ENCODE assay signal across 8 mouse cellular contexts in the genomic region with DNA sequence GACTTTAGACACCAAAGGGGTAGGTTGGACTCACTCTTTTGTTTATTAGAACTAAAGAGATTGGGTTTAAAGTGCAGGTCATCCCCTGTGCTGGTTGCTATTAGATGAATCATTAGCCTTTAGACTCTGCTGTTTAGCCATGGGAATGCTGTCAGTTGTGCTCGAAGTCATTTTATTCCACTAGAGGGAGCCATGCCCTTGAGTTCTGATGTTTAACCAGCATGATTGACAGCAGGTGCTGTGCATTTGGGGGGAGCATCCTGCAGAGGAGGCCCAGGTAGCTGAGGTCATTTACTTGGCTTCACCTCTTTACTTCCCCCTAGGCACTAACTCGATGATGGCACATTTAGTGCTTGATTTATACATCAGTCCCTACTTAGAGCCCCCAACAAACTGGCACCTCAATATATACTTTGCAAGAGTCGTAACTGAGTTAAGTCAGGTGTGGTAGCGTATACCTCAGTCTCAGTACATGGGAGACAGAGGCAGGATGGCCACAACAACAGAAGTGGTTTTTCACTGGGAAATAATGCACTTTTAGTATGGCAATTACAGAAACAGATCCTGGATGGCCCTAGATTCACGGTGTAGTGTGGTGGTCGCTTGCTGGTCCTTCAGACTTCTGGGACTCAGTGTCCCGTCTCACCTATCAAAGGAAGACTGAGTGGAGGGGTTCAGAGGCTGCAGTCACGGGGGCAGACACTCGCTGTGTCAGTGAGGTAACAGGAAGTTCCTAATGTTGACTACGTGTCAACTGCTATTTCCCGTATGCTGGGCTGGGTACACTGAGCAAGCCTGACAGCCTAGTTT. TPM values are rescaled to one million over a fixed set of nuclear protein-coding genes. Genes with fewer than 3 reads are reported as not detected.
DNase-seq lines count a peak whose midpoint lies in the region; ATAC-seq lines count a peak whose summit lies in the region.

No protein-coding gene starts in this region.

- no peak overlapping the region for H3K4me3 ChIP-seq in neural tube, embryonic 12.5 days
- no peak overlapping the region for H3K4me3 ChIP-seq in neural tube, embryonic 15.5 days (replicated peaks)
- H3K4me3 ChIP-seq in hindbrain, embryonic 16.5 days (ENCODE audit: low read length): no peak overlapping the region

- no peak overlapping the region for H3K27ac ChIP-seq in neural tube, embryonic 12.5 days
- no peak overlapping the region for H3K27ac ChIP-seq in neural tube, embryonic 15.5 days (replicated peaks)
- H3K27ac ChIP-seq in hindbrain, embryonic 16.5 days (ENCODE audit: low read depth, low read length): no peak overlapping the region

- H3K27me3 ChIP-seq in neural tube, embryonic 12.5 days (replicated peaks): no peaks in the 10 kb centered on the region
- H3K27me3 ChIP-seq in neural tube, embryonic 15.5 days (replicated peaks): no peaks in the 10 kb centered on the region
- H3K27me3 ChIP-seq in hindbrain, embryonic 16.5 days (replicated peaks; ENCODE audit: control insufficient read depth, insufficient read depth, low read length): no peaks in the 10 kb centered on the region

- no peaks in the 10 kb centered on the region for H3K4me1 ChIP-seq in neural tube, embryonic 12.5 days
- no peaks in the 10 kb centered on the region for H3K4me1 ChIP-seq in neural tube, embryonic 15.5 days
- no peaks in the 10 kb centered on the region for H3K4me1 ChIP-seq in hindbrain, embryonic 16.5 days (ENCODE audit: control insufficient read depth, insufficient read depth, low read depth, low read length)

- WGBS in neural tube, embryonic 12.5 days: 76% methylated on average over 11 of the region's 11 CpGs
- 73% methylated on average over 11 of the region's 11 CpGs for WGBS in neural tube, embryonic 15.5 days
- 77% methylated on average over 11 of the region's 11 CpGs for WGBS in hindbrain, embryonic 16.5 days

- peaks cover 24% of the 10 kb centered on the region for H3K36me3 ChIP-seq in neural tube, embryonic 12.5 days
- peaks cover 23% of the 10 kb centered on the region for H3K36me3 ChIP-seq in neural tube, embryonic 15.5 days
- peaks cover 7% of the 10 kb centered on the region for H3K36me3 ChIP-seq in hindbrain, embryonic 16.5 days (ENCODE audit: control insufficient read depth, insufficient read depth, low read length)

- DNase-seq in WW6 (ENCODE audit: low read depth, low spot score): peak; percentile 56
- DNase-seq in embryo, embryonic 10.5 days (ENCODE audit: low spot score): peak; percentile 84
- DNase-seq in layer of hippocampus, postnatal 10 days (ENCODE audit: low spot score in 2 of 2): peak; percentile 42 to 50
- peak; percentile 52 for DNase-seq in thymus, postnatal 14 days

- no peak overlapping the region for H3K9ac ChIP-seq in neural tube, embryonic 12.5 days
- H3K9ac ChIP-seq in neural tube, embryonic 15.5 days (replicated peaks): no peak overlapping the region
- H3K9ac ChIP-seq in hindbrain, embryonic 16.5 days (ENCODE audit: low read depth, low read length): no peak overlapping the region

- ATAC-seq in neural tube, embryonic 12.5 days (ENCODE audit: low FRiP score, low read depth): peak; percentile 25; the same call in 1 of the 2 replicates
- ATAC-seq in neural tube, embryonic 15.5 days (ENCODE audit: low FRiP score): no peak
- ATAC-seq in hindbrain, embryonic 16.5 days: peak; percentile 76
- ATAC-seq in megakaryocyte-erythroid progenitor cell, adult 5-6 weeks (replicated peaks; ENCODE audit: low FRiP score, low TSS enrichment, poor library complexity, severe bottlenecking): peak; percentile 77

- H3K4me2 ChIP-seq in neural tube, embryonic 12.5 days (replicated peaks): no peak overlapping the region
- H3K4me2 ChIP-seq in neural tube, embryonic 15.5 days: no peak overlapping the region
- no peak overlapping the region for H3K4me2 ChIP-seq in hindbrain, embryonic 16.5 days (ENCODE audit: low read length)

- H3K9me3 ChIP-seq in neural tube, embryonic 12.5 days: no peaks in the 10 kb centered on the region
- no peaks in the 10 kb centered on the region for H3K9me3 ChIP-seq in neural tube, embryonic 15.5 days (replicated peaks)
- no peaks in the 10 kb centered on the region for H3K9me3 ChIP-seq in hindbrain, embryonic 16.5 days (ENCODE audit: control insufficient read depth, low read length)

RNA-seq across cellular contexts. Expression of a gene that starts 28.2 kb away (rescaled TPM):
- 1.4 and 1.7 TPM in 2 replicates for polyA plus RNA-seq in neural tube, embryonic 12.5 days (2016; fragmentation: Nextera tagmentation; extraction: Ambion mirVana)
- 2.0 and 2.6 TPM in 2 replicates for polyA plus RNA-seq in neural tube, embryonic 15.5 days (2015; fragmentation: Nextera tagmentation; extraction: Ambion mirVana)
- 2.3 and 2.8 TPM in 2 replicates for polyA plus RNA-seq in hindbrain, embryonic 16.5 days (2015; fragmentation: Nextera tagmentation; extraction: Ambion mirVana)
- total RNA-seq in layer of hippocampus, postnatal 10 days (2021): 1 to 10 TPM; 2.0 to 3.1 TPM
- total RNA-seq in megakaryocyte-erythroid progenitor cell, adult 5-6 weeks (2014; fragmentation: Nextera tagmentation): 2.1 and 5.5 TPM in 2 replicates
- total RNA-seq in megakaryocyte-erythroid progenitor cell, adult 5-6 weeks (2017): 3.4 and 3.5 TPM in 2 replicates

RNA-seq across cellular contexts. Expression of a gene that starts 28.3 kb away (rescaled TPM):
- polyA plus RNA-seq in neural tube, embryonic 12.5 days (2016; fragmentation: Nextera tagmentation; extraction: Ambion mirVana): 60.7 and 62.8 TPM in 2 replicates
- polyA plus RNA-seq in neural tube, embryonic 15.5 days (2015; fragmentation: Nextera tagmentation; extraction: Ambion mirVana): 51.7 and 54.4 TPM in 2 replicates
- 47.0 and 50.1 TPM in 2 replicates for polyA plus RNA-seq in hindbrain, embryonic 16.5 days (2015; fragmentation: Nextera tagmentation; extraction: Ambion mirVana)
- 10 to 100 TPM; 28.4 to 28.5 TPM for total RNA-seq in layer of hippocampus, postnatal 10 days (2021)
- 80.5 and 88.1 TPM in 2 replicates for total RNA-seq in megakaryocyte-erythroid progenitor cell, adult 5-6 weeks (2014; fragmentation: Nextera tagmentation)
- total RNA-seq in megakaryocyte-erythroid progenitor cell, adult 5-6 weeks (2017): 98.5 and 126 TPM in 2 replicates
